Mouse (Mus musculus): ENCODE data around the gene Clpb. TPM values are rescaled to one million over a fixed set of nuclear protein-coding genes. Genes with fewer than 3 reads are reported as not detected.

The Clpb gene
- total RNA-seq, 2 experiments from 2014 or later, result 48.6 to 50.9 TPM

DNA sequence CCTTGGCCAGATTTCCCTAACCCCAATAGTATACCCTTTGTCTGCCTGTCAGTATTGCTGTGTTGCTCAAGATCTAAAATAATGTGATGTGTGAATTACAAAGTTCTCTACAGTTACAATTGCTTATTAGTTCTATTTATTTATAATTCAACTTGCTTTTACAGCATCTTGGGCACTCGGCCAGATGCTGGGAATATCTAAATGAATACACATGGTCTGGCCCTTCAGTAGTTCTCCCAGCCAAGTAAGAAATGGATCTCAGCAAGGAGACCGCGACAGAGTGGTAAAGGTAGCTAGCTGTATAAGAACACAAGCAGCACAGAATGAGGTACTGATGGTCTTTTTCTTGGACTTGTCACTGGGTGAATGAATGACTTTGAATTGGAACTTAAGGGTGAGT lies 46.2 kb downstream of the Clpb start:
- DNase-seq, result no peak
- intact Hi-C loops (cut with DNase I), result no loop called here

DNA sequence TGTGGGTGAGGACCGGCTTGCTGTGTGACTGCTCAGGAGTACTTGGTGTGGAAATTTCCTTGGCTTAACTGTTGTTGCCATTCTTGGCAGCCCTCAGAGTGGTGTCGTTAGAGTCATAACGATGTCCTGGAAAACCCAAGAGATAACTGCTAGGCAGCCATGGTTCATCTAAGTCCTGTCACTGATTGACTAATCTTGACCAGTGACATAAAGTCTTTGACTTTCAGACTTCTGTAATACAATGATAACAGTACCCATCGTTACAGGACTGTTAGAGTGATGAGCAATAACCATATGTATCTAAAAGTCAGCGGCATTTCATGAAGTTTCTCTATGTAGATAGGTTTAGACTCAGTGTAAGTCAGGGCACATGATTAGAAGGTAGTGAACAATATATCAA lies 46.8 kb downstream of the Clpb start:
- no peak for DNase-seq

DNA sequence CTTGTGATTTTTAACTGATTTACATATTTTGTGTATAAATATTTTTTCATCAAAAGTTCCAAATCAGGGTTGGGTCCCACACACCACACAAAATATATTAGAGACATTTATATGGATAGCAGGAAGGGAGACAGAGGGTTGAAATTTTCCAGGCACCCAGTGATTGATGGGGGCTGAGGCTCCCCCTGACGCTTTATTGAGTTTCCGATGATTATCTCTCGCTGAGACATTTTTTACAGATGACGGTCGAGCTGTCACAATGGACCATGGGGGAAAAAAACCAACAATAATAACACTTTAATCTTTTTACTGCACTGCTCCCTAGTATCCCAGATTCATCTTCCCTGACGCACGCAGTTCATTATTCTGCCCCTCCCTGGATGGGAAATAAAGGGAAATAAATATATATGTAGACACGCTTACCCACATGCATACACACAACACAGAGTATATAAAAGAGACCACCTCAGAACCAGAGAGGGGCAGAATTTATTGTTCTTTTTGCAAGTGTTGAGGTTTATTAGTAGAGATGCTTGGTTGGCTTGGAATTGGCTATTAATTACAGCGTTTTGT lies 50.5 kb downstream of the Clpb start:
- DNase-seq, result no peak
- intact Hi-C loops (cut with DNase I), result no loop called here

More for the DNA sequence above, 46.8 kb downstream of the Clpb start:
- intact Hi-C loops (cut with DNase I), result no loop called here

DNA sequence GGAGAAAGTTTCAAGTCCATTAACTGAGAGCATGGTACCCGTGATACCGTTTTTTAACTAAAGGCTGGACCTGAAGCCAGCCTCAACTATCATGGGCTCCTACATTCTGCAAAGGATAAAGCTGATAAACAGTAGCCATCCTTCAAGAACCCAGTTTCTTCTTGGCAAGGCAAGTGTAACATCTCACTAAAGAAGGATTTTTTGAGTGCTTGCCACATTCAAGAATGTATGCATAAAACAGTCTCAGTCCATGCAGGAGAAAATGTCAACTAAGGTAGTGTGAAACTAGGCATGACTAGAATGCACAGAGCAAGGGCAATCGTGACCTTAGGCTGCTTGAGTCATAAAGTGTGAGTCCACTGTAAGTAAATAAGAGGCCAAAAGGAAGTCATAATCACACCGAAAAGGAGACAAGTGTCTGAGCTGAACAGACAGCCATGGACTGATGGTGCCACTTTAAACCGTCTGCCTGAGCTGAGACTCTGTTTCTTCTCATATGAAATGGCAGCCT lies 51.7 kb downstream of the Clpb start:
- DNase-seq, result no peak
- intact Hi-C loops (cut with DNase I), result no loop called here

DNA sequence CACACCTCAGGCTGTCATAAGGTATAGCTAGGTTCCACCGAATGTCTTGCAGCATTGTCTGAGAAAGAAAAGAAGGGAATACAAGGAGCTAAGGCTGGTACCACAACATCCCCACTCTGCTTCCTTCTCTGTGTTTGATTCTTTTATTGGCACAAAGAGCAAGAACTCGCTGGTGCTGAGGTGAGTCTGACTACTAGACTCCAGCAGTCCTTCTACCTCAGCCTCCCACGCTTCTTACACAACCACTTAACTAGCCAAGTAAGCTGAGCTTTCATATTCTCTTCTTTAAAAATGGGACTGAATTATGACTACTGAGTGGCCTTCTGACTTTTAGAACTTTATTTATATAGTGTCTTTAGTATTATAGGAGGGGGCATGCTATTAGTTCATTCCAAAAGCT lies 56.9 kb downstream of the Clpb start:
- intact Hi-C loops (cut with DNase I), result loop anchor here (5.0 kb wide), 1 partner anchor 38 kb away; no protein-coding TSS in a partner anchor

DNA sequence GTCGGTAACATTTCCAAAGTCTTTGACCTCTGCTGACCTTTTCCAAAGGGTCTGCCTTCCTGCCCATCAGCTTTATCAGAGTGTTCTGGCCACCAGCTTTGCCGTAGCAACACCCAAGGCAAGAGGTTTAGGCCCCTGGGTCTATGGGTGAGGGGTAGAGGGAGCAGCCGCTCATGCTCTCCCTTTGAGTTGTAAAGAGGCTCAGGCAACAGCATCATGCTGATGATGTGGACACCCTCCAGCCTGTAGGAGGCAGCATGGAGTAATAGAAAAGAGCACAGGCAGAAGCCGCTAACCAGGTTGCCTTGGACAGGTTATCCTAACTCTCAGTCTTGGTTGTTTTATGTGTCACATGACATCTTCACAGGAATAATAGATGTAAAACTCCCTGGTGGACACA lies 61.6 kb downstream of the Clpb start:
- intact Hi-C loops (cut with DNase I), result no loop called here

More for the DNA sequence above, 56.9 kb downstream of the Clpb start:
- DNase-seq, result no peak

DNA sequence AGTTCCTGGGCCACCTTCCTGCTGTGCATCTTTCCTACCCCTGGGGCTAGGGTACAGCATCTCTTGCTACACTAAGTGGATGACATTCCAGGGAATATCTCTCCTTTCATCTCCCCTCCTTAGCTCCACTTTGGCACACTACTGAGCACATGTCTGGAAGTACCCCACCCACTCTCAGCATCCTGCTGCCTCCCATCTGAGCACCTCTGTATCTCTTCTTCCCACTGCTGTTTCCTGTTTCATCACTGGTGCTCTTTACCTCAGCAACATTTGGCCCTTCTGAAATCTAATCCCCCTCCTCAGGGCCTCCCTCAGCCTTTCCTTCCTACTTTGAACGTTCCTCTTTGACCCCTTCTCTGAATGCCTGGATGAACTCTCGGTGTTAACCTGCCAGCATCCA lies 63.5 kb downstream of the Clpb start:
- DNase-seq, result no peak
- intact Hi-C loops (cut with DNase I), result no loop called here

More for the DNA sequence above, 61.6 kb downstream of the Clpb start:
- no peak for DNase-seq

DNA sequence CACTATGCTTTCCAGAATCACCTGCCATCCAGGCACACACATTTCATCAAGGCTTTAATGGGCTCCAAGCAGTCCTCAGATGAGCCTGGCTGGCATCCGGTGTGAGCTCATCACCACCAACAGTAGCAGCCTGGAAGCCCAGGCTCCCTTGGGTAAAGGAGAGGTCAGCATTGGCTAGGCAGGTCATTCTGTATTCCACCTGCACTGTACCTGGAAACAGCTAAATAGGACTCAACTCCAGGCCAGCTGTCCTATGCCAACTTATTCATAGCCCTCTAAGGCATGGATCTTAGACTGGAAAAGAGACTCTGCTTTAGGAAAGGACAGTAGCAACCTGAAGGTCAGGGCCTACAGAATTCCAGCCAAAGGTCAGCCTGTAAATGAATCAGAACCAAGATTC lies 68.7 kb downstream of the Clpb start:
- DNase-seq, result no peak
- intact Hi-C loops (cut with DNase I), result no loop called here

DNA sequence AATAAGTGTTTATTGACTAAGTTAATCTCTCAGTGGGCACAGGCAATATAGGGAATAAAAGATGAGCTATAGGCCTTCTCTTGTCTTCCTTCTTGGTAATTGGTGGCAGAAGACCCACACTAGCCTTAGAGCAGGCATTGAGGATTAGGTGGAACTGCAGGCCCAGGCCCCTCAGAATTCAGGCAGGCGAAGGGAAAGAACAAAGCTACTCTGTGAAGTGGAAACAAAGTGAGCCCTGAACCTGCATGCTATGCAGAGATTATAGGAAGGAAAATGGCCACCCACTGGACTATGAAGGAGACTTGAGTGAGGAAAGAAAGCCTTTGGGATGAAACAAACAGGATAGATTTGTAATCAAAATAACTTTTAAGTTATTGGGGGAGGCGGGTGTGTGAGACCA lies 69.6 kb downstream of the Clpb start:
- intact Hi-C loops (cut with DNase I), result no loop called here
- DNase-seq, result no peak

DNA sequence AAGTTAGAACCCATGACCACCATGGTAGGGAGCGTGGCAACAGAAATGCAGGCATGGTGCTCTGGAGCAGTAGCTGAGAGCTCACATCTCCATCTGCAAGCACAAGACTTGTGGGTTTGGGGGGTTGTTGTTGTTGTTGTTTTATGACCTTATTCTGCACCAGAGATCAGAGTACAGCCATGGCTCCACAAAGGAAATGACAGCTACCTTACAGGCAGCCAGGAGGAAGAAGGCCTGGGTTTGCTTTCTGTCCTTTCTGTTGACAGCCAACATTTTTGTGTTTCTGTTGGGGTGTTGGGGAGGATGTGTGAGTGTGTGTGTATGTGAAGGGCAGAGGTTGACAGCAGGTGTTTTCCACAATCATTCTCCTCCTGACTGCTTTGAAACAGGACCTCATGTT lies 71.9 kb downstream of the Clpb start:
- DNase-seq, result no peak
- intact Hi-C loops (cut with DNase I), result no loop called here

DNA sequence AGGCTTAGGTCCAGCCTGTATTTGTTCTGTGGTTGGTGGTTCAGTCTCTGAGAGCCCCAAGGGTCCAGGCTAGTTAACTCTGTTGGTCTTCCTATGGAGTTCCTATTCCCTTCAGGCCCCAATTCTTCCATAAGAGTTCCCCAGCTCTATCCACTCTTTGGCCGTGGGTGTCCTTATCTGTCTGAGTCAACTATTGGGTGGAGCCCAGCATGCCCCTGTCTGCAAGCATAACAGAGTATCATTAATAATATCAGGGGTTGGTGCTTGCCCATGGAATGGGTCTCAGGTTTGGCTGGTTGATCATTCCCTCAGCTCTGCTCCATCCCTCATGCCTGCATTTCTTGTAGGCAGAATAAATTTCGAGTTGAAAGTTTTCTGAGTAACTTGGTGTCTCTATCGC lies 74.3 kb downstream of the Clpb start:
- intact Hi-C loops (cut with DNase I), result no loop called here
- DNase-seq, result no peak

DNA sequence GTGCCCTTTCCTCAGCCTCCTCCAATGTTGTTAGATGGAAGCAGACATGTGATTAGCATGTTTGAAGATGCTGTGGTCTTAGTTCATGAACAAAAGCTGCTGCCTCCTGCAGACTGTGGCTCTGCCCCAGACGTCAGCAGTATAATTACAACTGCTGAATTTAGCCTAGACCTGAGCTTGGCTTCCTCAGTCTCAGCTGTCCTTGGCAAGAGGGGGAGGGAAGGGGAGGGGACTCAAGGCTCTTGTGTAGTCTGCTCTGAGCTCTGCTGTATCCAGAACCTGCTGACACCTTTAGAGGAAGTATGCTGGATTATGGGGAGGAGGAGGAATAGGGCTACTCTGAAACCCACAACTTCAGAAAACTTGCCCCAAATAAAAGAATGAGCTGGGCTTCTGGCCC lies 76.2 kb downstream of the Clpb start:
- no peak for DNase-seq
- intact Hi-C loops (cut with DNase I), result no loop called here

DNA sequence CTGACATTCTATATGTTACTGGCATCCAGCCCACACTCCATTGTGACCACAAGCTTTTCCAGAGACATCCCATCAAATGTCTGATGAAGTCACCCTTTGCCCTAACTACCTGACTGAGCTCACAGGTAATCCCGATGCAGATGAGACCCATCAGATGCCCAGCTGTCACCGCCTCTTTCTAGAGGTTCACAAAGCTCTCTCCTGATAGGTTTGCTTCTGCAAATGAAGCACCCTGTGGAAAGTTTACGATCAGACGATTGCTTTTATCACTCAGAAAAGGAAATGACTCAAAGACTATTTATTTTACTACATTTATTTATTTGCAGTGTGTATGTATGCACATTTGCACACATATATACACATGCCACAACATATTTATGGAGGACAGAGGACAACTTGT lies 80.1 kb downstream of the Clpb start:
- intact Hi-C loops (cut with DNase I), result no loop called here
- no peak for DNase-seq

DNA sequence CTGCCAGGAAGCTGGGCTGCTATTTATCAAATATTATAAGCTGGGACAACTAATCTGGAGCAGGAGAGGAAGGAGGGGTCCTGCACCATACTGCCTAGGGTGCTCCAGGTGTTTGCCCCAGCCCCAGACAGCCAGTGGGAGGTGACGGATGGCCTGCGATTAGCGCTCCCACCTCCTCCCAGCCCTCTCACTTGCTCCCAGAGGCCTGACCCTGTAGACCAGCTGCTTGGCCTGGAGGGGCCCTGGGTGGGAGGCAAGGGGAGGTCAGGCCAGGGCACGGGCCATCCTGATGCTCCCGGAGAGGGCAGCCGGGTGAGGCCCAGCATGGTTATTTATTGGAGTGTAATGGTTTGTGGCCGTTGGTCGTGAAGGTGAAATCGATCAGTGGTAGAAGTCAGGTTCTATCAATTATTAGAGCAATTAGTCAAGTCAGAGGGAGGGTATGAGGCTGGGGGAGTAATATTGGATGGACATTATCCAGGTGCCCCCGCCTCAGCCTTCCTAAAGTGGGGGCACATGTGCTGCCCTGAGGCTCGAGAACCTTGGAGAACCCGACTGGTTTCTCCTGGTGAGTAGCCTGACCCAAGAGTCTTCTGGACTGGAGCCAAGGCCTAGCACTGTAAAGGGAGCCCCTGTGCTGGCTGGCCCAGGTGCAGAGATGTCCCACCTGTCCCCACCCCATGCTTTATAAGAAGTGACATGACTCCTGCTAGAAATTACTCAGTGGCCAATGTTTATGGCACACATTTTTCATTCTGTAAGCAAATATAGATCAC lies 83.3 kb downstream of the Clpb start:
- intact Hi-C loops (cut with DNase I), result no loop called here
- DNase-seq, result no peak

DNA sequence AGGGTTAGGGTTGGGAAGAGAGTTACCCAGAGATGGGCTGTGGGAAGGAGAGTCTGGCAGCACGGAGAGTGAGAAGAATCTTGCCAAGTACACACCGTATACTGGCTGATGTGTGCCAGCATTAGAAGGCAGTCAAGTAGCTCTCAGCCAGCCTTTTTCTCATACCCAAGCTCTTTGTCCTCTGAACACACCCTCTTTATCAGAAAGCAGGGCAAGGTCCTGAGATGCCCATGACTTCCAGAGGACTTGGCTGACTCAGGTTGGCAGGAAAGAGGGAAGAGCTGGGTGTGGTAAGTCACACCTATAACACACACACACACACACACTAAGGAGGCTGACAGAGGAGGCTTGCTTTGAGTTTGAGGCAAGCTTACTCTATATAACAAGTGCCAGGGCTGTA lies 86.8 kb downstream of the Clpb start:
- intact Hi-C loops (cut with DNase I), result no loop called here
- DNase-seq, result no peak

DNA sequence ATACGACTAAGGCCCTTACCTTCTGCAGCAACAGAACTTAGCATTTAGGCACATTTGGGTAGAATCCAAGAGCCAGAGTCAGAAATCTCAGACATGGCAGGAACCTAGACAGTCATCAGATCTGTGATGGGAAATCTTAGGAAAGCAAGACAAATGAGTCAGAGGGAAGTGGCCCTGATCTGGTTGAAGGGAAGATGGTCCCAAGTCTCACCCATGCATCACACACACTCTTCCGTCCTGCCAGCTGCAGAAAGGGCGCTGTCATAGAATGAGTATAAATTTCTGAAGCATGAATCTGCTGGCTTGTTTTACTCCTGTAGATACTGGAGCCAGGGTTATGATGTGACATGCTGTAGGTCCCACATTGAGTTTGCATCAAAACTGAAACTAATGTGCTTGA lies 88.9 kb downstream of the Clpb start:
- intact Hi-C loops (cut with DNase I), result no loop called here
- no peak for DNase-seq

DNA sequence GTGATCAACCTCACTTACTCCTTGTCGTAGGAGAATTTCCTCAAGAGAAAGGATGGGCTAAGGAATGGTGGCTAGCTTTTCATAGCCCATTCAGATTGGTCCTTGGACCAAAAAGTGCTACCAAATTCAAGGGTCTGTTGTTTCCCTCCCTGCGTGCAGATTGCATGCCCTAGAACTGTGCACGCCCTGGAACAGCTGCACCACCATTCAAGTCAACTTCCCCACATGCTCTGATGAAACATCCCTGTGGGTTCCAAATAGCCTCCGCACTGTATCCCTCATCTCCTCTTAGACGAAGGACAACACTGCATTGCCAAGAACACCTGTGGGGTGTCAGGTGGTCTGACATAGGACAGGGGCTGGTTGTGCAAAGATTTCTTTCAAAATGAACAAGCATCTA lies 90.1 kb downstream of the Clpb start:
- DNase-seq, result no peak
- intact Hi-C loops (cut with DNase I), result no loop called here

DNA sequence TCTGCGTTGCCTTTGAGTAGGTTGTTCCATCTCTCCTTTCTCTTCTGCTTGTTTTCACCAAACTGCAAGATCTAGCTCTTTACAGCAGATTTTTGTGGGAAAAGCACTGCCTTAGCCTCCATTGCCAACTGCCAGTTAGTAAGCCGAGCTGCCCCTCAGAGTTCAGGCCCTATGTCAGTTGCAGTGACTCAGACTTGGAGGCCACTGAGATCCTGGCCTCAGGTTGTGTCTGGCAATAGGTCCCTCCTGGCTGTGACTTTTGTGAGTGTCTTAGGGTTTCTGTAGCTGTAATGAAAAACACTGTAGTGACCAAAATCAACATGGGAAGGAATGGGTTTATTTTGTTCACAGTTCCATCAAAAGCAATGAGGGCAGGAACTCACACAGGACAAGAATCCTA lies 91.0 kb downstream of the Clpb start:
- DNase-seq, result no peak
- intact Hi-C loops (cut with DNase I), result no loop called here

DNA sequence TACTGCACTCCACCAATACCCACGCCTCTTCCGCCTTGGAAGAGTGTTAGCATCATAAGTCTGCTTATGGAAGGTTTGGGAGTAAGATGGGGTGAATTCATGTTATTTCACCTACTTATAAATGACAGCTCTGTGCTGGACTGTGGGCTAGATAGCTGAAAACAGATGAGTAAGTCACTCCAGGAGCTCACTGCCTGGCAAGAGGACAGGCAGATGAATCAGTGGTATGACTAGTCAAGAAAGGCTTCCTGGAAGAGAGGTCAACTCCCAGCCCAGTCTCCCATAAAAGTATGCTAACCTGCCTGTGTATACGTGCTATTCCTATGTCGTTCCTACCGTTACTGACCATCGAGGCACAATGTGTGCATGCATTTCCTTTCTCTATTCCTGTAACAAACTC lies 91.9 kb downstream of the Clpb start:
- DNase-seq, result no peak
- intact Hi-C loops (cut with DNase I), result no loop called here

DNA sequence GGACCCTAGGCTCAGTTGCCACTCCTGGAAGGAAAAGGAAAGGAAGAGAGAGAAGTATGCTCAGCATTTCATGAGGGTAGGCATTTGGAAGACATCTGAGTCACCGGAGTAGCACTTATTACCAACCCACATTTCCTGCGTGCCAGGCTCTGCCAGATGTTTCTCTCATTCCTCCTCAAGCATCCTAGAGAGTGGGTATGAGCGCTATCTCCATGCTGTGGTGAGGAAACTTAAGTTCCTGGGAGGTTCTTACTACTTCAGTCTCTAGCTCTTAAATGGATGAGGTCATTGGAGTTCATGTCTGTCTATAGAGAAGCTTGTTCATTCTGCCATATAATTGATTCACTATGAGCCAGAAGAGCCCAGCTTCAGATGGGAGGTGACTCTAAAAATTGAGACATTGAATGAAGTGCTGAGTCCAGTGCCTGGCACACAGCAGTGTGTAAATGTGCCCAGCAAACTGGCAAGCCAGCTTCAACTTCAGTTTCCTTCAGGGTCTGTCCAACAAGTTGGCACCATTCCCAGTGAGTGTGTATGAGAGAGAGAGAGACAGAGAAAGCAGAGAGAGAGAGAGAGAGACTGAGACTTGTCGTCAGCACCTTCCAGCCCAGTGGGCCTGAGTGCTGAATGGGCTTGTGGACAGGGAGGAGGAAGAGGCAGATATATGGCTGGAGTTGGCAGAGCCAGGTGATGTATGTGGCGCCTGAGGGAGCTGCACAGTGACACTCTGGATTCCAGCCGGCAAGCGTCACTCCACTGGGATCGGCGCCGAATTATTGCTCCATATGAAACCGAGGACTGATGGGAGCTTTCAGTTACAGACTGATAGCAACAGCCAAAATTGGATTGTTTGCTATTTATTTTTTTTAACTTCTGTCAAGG lies 98.7 kb downstream of the Clpb start:
- intact Hi-C loops (cut with DNase I), result no loop called here
- DNase-seq, result no peak

DNA sequence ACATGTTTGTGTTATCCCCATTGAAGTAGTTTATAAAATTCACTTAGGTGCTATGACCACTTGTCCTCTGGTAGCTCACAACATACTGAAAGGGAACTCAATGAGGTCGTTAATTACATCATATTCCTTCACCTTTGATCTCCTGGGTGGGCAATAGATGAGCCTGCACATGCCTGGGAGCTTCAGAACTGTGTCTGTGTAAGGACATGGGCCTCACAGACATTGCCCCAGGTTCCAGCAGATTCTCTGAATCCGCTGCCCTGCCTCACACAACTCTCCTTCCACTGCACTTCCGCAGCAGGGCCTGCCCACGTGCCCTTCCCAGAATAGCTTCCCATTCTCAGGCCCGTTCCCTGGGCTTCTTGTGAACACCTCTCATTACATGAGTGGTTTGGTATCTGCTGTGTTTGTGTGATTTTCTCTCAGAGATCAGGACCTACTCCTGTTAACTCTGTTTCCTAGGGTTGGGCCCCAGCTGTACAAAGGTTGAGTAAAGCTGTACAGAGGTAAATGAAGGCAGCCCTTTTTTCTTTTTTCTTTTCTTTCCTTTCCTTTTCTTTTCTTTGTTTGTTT lies 104.0 kb downstream of the Clpb start:
- intact Hi-C loops (cut with DNase I), result no loop called here
- no peak for DNase-seq

All from gastrocnemius, postnatal 36 days (tissue).